Mouse (Mus musculus) intestine, embryonic 14.5 days (tissue): Measurements from ENCODE around the gene Ifnl3. TPM values are rescaled to one million over a fixed set of nuclear protein-coding genes. Genes with fewer than 3 reads are reported as not detected.
A peak's percentile ranks its signal among the peaks of the same experiment; 100 is the strongest.
"Not testable (repeated sequence)": the region's sequence is repeated elsewhere in the genome, so short reads cannot be mapped to it uniquely, and the experiment has no call there.

Source experiments
- ATAC-seq: fragments of 200-750 bp; cut with Nextera tagmentation; replicated peaks from 2 replicates; pipeline ENCODE4 v1.8.0; 2017; ENCODE audit warnings: low read depth, moderate number of reproducible peaks, moderate TSS enrichment, moderate library complexity; ENCODE audit not compliant: low FRiP score, low TSS enrichment
- DNase-seq: peaks from one replicate; pipeline ENCODE4 v3.0.0-alpha.2; 2018; ENCODE audit warnings: low spot score
- H3K27ac ChIP-seq: fragments of 300-500 bp; sonication (generic); 2 replicates; pipeline ENCODE4 v1.5.1; 2014; ENCODE audit warnings: low read depth, mild to moderate bottlenecking, control low read depth
- H3K27me3 ChIP-seq: fragments of 300-500 bp; sonication (generic); replicated peaks from 2 replicates; pipeline ENCODE4 v1.6.1; 2014; ENCODE audit warnings: low read length, control low read depth; ENCODE audit not compliant: control insufficient read depth, insufficient read depth
- H3K36me3 ChIP-seq: fragments of 300-500 bp; sonication (generic); 2 replicates; pipeline ENCODE4 v1.6.1; 2014; ENCODE audit warnings: low read length, control low read depth; ENCODE audit not compliant: control insufficient read depth, insufficient read depth
- H3K4me1 ChIP-seq: fragments of 300-500 bp; sonication (generic); replicated peaks from 2 replicates; pipeline ENCODE4 v1.6.1; 2014; ENCODE audit warnings: low read length, control low read depth, mixed read lengths; ENCODE audit not compliant: control insufficient read depth, insufficient read depth
- H3K4me2 ChIP-seq: fragments of 300-500 bp; sonication (generic); 2 replicates; pipeline ENCODE4 v1.6.1; 2014; ENCODE audit warnings: low read length
- H3K4me3 ChIP-seq: fragments of 300-500 bp; sonication (generic); 2 replicates; pipeline ENCODE4 v1.5.1; 2014; ENCODE audit warnings: low read depth, low read length, control low read depth, mixed read lengths
- H3K9ac ChIP-seq: fragments of 300-500 bp; sonication (generic); 2 replicates; pipeline ENCODE4 v1.6.1; 2014; ENCODE audit warnings: mild to moderate bottlenecking, low read length
- H3K9me3 ChIP-seq: fragments of 300-500 bp; sonication (generic); 2 replicates; pipeline ENCODE4 v1.6.1; 2016; ENCODE audit warnings: low read length, control low read depth; ENCODE audit not compliant: control insufficient read depth
- WGBS: fragments of 180-500 bp; shearing (Covaris S2); extraction: QIAGEN DNeasy Blood & Tissue Kit; methylation state at CpG from one replicate; pipeline ENCODE4 v1.1.7; 2014; 5-methylcytosine and 5-hydroxymethylcytosine counted together
- polyA plus RNA-seq: library from polyadenylated mRNA; unstranded; fragments of >200 nt; fragmentation: Nextera tagmentation; extraction: Ambion mirVana; gene quantifications from 2 replicates; pipeline ENCODE4 v1.2.1, GENCODE M21; 2014

The Ifnl3 gene
- polyA plus RNA-seq, 1 experiment from 2014 or later = not detected

- no peak for ATAC-seq
- WGBS = 85% methylated on average over 8 of the region's 8 CpGs
- H3K27ac ChIP-seq = no peak overlapping the region
Observed at GRCm38 (mm10) chr7:28492310-28492709, 30.3 kb upstream of the Ifnl3 start.

GRCm38 (mm10) chr7:28495426-28495825, 27.2 kb upstream of the Ifnl3 start:
- DNase-seq = no peak
- H3K36me3 ChIP-seq = no peaks in the 10 kb centered on the region
- H3K27ac ChIP-seq = no peak overlapping the region
- H3K9ac ChIP-seq = no peak overlapping the region
- WGBS = 74% methylated on average over 11 of the region's 11 CpGs
- H3K9me3 ChIP-seq = no peaks in the 10 kb centered on the region
- H3K4me2 ChIP-seq = no peak overlapping the region
- no peaks in the 10 kb centered on the region for H3K4me1 ChIP-seq
- H3K4me3 ChIP-seq = no peak overlapping the region
- no peak for ATAC-seq
- H3K27me3 ChIP-seq = no peaks in the 10 kb centered on the region

More at GRCm38 (mm10) chr7:28492310-28492709, 30.3 kb upstream of the Ifnl3 start:
- Histone ChIP-seq H3K4me3 (no peak overlapping the region), H3K9me3 (no peaks in the 10 kb centered on the region), H3K4me1 (no peaks in the 10 kb centered on the region), H3K27me3 (no peaks in the 10 kb centered on the region), H3K4me2 (no peak overlapping the region), H3K9ac (no peak overlapping the region), H3K36me3 (no peaks in the 10 kb centered on the region)
- DNase-seq = no peak

- H3K9me3 ChIP-seq = no peaks in the 10 kb centered on the region
- no peaks in the 10 kb centered on the region for H3K27me3 ChIP-seq
- no peaks in the 10 kb centered on the region for H3K4me1 ChIP-seq
- no peak overlapping the region for H3K27ac ChIP-seq
- DNase-seq (peak; percentile 70), ATAC-seq (no peak)
- H3K9ac ChIP-seq = no peak overlapping the region
- no peak overlapping the region for H3K4me3 ChIP-seq
- H3K4me2 ChIP-seq = no peak overlapping the region
- no peaks in the 10 kb centered on the region for H3K36me3 ChIP-seq
- WGBS = 3% methylated on average over 5 of the region's 5 CpGs
Observed at GRCm38 (mm10) chr7:28505585-28505984, 17.1 kb upstream of the Ifnl3 start.

- WGBS = 20% methylated on average over 1 of the region's 2 CpGs
- H3K27me3 ChIP-seq, H3K27ac ChIP-seq, H3K9me3 ChIP-seq, H3K4me3 ChIP-seq, H3K4me2 ChIP-seq, DNase-seq, H3K4me1 ChIP-seq, ATAC-seq, H3K36me3 ChIP-seq, H3K9ac ChIP-seq: not testable (repeated sequence)
Observed at GRCm38 (mm10) chr7:28509121-28509520, 13.5 kb upstream of the Ifnl3 start.

GRCm38 (mm10) chr7:28510405-28510974, 12.1 kb upstream of the Ifnl3 start, which contains the start of gene Ifnl2:
TSS of gene Ifnl2 (minus strand) at chr7:28510455.
- not testable (repeated sequence) for H3K36me3 ChIP-seq, ATAC-seq, H3K4me1 ChIP-seq, H3K4me2 ChIP-seq, H3K4me3 ChIP-seq, H3K27me3 ChIP-seq, H3K9me3 ChIP-seq, H3K9ac ChIP-seq, H3K27ac ChIP-seq, DNase-seq
- WGBS = 56% methylated on average over 8 of the region's 8 CpGs

GRCm38 (mm10) chr7:28511441-28511840, 11.2 kb upstream of the Ifnl3 start:
- no peaks in the 10 kb centered on the region for H3K9me3 ChIP-seq
- no peaks in the 10 kb centered on the region for H3K4me1 ChIP-seq
- H3K4me3 ChIP-seq = no peak overlapping the region
- 60% methylated on average over 8 of the region's 8 CpGs for WGBS
- H3K9ac ChIP-seq = no peak overlapping the region
- ATAC-seq (no peak), DNase-seq (no peak)
- no peaks in the 10 kb centered on the region for H3K36me3 ChIP-seq
- no peak overlapping the region for H3K27ac ChIP-seq
- no peak overlapping the region for H3K4me2 ChIP-seq
- no peaks in the 10 kb centered on the region for H3K27me3 ChIP-seq

- 9% methylated on average over 19 of the region's 19 CpGs for WGBS
- no peak overlapping the region for H3K4me2 ChIP-seq
Observed at GRCm38 (mm10) chr7:28527922-28528719, 5.5 kb downstream of the Ifnl3 start.

GRCm38 (mm10) chr7:28532005-28532404, 9.4 kb downstream of the Ifnl3 start:
- H3K27ac ChIP-seq = no peak overlapping the region
- ATAC-seq (no peak), DNase-seq (no peak)
- WGBS = 78% methylated on average over 8 of the region's 8 CpGs
- no peak overlapping the region for H3K4me2 ChIP-seq
- H3K9me3 ChIP-seq = no peaks in the 10 kb centered on the region
- no peak overlapping the region for H3K4me3 ChIP-seq
- no peak overlapping the region for H3K9ac ChIP-seq
- H3K4me1 ChIP-seq = no peaks in the 10 kb centered on the region; the same call in 1 of the 2 replicates
- H3K27me3 ChIP-seq = no peaks in the 10 kb centered on the region
- H3K36me3 ChIP-seq = no peaks in the 10 kb centered on the region

More at GRCm38 (mm10) chr7:28527922-28528719, 5.5 kb downstream of the Ifnl3 start:
- Histone ChIP-seq H3K36me3 (no peaks in the 10 kb centered on the region), H3K4me3 (no peak overlapping the region), H3K9ac (no peak overlapping the region), H3K9me3 (no peaks in the 10 kb centered on the region), H3K27me3 (no peaks in the 10 kb centered on the region), H3K4me1 (no peaks in the 10 kb centered on the region; the same call in 1 of the 2 replicates), H3K27ac (no peak overlapping the region)
- ATAC-seq (peak; percentile 79), DNase-seq (peak; percentile 87)
